In the genomic region with DNA sequence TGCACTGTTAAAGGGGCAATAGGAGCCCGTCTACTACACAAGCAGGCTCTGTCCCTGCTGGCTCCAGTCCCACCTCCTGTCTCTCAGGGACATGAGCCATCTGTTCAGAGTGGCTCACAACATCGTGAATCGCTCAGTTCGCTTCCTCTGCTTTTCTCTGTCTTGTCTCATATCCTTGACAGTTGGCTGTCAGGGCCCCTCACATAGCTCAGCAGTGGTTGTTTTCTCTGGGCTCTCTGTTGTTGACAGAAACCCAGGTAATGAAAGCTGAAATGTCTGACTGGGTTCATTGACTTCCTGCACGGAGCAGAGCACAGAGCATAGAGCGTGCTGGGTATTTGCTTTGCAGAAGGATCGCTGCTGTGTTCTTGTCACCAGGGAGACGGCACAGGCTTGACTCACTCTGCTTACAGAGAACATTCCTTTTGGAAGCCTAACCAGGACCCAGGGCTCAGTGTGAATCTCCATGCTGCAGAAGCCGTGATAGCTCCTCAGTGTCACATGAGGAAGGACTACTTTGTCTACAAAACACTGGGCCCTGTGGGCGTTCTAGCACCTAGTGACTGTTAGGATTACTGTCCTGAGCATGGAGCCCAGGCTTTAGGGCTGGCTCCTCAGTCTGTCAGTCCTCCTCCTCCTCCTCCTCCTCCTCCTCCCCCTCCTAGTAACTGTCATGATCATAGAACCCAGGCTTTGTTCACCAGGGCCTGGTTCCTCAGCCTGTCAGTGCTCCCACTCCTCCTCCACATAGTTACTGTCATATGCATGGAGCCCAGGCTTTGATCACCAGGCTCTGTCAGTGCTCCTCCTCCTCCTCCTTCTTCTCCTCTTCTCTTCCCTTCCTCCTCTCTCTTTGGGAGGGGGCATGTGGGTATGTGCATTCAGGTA, we compare ENCODE assay signal across 8 mouse cellular contexts.
DNase-seq lines count a peak whose midpoint lies in the region; ATAC-seq lines count a peak whose summit lies in the region.

No protein-coding gene starts in this region.

- no peak overlapping the region for H3K4me3 ChIP-seq in hindbrain, embryonic 11.5 days (ENCODE audit: low read depth, low read length)
- 0 out of 2 replicates have a peak overlapping the region, but pooled peaks have one; percentile 2 for H3K4me3 ChIP-seq in lung, embryonic 15.5 days

- no peaks in the 10 kb centered on the region for H3K27me3 ChIP-seq in hindbrain, embryonic 11.5 days (ENCODE audit: control insufficient read depth, insufficient read depth, low read length)
- H3K27me3 ChIP-seq in lung, embryonic 15.5 days = no peaks in the 10 kb centered on the region

- DNase-seq in retina, postnatal 1 day = peak; percentile 10
- no peak for DNase-seq in retina, embryonic 14.5 days (ENCODE audit: low spot score)
- DNase-seq in frontal cortex, postnatal 25 days (ENCODE audit: low spot score in 2 of 2) = peak; percentile 38 to 54
- DNase-seq in hindbrain, embryonic 11.5 days (ENCODE audit: low spot score) = peak; percentile 33
- DNase-seq in layer of hippocampus, adult 8-10 months (ENCODE audit: low spot score in 2 of 2) = peak; percentile 75 to 79
- peak; percentile 84 for DNase-seq in right cerebral cortex, adult 18-20 months
- DNase-seq in thymus, postnatal 10 days (ENCODE audit: low spot score in 2 of 2) = no peak

- no peaks in the 10 kb centered on the region for H3K9me3 ChIP-seq in hindbrain, embryonic 11.5 days (ENCODE audit: control insufficient read depth, low read length)
- no peaks in the 10 kb centered on the region for H3K9me3 ChIP-seq in lung, embryonic 15.5 days

- H3K36me3 ChIP-seq in hindbrain, embryonic 11.5 days (ENCODE audit: control insufficient read depth, insufficient read depth, low read length) = no peaks in the 10 kb centered on the region
- H3K36me3 ChIP-seq in lung, embryonic 15.5 days = no peaks in the 10 kb centered on the region

- ATAC-seq in hindbrain, embryonic 11.5 days (ENCODE audit: low FRiP score) = peak; percentile 19; the same call in 1 of the 2 replicates
- ATAC-seq in lung, embryonic 15.5 days (ENCODE audit: borderline replicate concordance, extremely low read depth, low FRiP score, low TSS enrichment) = peak; percentile 88

- WGBS in hindbrain, embryonic 11.5 days = 41% methylated on average over 10 of the region's 10 CpGs
- 6% methylated on average over 10 of the region's 10 CpGs for WGBS in lung, embryonic 15.5 days

- H3K4me2 ChIP-seq in hindbrain, embryonic 11.5 days (replicated peaks; ENCODE audit: low read depth, low read length) = no peak overlapping the region
- peak overlapping the region; percentile 24 for H3K4me2 ChIP-seq in lung, embryonic 15.5 days

- no peak overlapping the region for H3K27ac ChIP-seq in hindbrain, embryonic 11.5 days (ENCODE audit: low read depth, low read length)
- H3K27ac ChIP-seq in lung, embryonic 15.5 days = peak overlapping the region; percentile 81

- no peaks in the 10 kb centered on the region for H3K4me1 ChIP-seq in hindbrain, embryonic 11.5 days (replicated peaks; ENCODE audit: control insufficient read depth, insufficient read depth, low read length)
- peaks cover 39% of the 10 kb centered on the region for H3K4me1 ChIP-seq in lung, embryonic 15.5 days

- H3K9ac ChIP-seq in hindbrain, embryonic 11.5 days (ENCODE audit: low read depth, low read length) = no peak overlapping the region
- no peak overlapping the region for H3K9ac ChIP-seq in lung, embryonic 15.5 days

Comparison
In these comparisons a context has a peak if more than half of its experiments do, and no peak if none do; other contexts are left out.
1. DNase-seq: peak in retina, postnatal 1 day (single experiment), frontal cortex, postnatal 25 days (2 of 2), hindbrain, embryonic 11.5 days (single experiment), layer of hippocampus, adult 8-10 months (2 of 2) and right cerebral cortex, adult 18-20 months (single experiment); none in retina, embryonic 14.5 days (single experiment) and thymus, postnatal 10 days (0 of 2).